Mouse (Mus musculus) bone marrow, adult 2 months (tissue): ENCODE results near the gene Rlbp1.

Experiments used
- CTCF ChIP-seq: fragments of 200-500 bp; IDR thresholded peaks from 2 replicates; pipeline ENCODE4 v1.5.1; 2011; ENCODE audit warnings: low read length, control low read depth; ENCODE audit not compliant: control insufficient read depth, insufficient read depth
- POLR2A ChIP-seq: fragments of 200-500 bp; IDR thresholded peaks from 2 replicates; pipeline ENCODE4 v1.6.1; 2011; ENCODE audit warnings: low read depth, mild to moderate bottlenecking, control low read depth, low read length, borderline replicate concordance; ENCODE audit not compliant: control insufficient read depth

DNA sequence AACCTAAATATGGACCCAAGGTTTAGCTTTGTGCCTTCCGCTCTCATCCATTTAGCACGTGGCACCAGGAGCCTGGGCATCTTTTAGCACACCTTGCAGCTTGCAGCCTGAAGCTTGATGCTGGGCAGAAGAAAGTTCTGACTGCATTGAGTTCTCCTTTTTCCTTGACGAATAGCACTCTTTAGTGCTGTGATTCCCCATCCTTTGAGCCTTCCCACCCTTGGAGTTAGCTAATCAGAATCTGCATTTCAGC lies 27.7 kb downstream of the Rlbp1 start:
- TF ChIP-seq POLR2A = no peak
- TF ChIP-seq CTCF = no peak
